Mouse (Mus musculus) adrenal gland, postnatal 10 days (tissue): ENCODE measurements around the gene Zdhhc1. TPM values are rescaled to one million over a fixed set of nuclear protein-coding genes. Genes with fewer than 3 reads are reported as not detected.
A peak's percentile ranks its signal among the peaks of the same experiment; 100 is the strongest.

Experiments
- DNase-seq: peaks from one replicate; pipeline ENCODE4 v3.0.0; 2021; ENCODE audit warnings: mixed read lengths
- long read RNA-seq, 2 experiments: library from polyadenylated mRNA; stranded (forward); transcript quantifications; one replicate each; pipeline ENCODE4 v2.0.0; 2021
- total RNA-seq, 2 experiments: library from RNA; stranded (reverse); gene quantifications; 2 replicates each; pipeline ENCODE4 v1.2.3; 2021

Gene Zdhhc1
- total RNA-seq, result 10 to 100 TPM; 15.1 to 18.4 TPM
- long read RNA-seq, experiment 1, partial matches to known transcripts, result 7 of 21 reads
- long read RNA-seq, experiment 1, other reads (novel, unspliced or antisense), result 12 of 21 reads
- long read RNA-seq, experiment 2, transcript Zdhhc1-203 (14 exons, 2,056 nt), result major isoform, 7 of 25 reads
- long read RNA-seq, experiment 2, partial matches to known transcripts, result 6 of 25 reads
- long read RNA-seq, experiment 2, other reads (novel, unspliced or antisense), result 12 of 25 reads

DNA sequence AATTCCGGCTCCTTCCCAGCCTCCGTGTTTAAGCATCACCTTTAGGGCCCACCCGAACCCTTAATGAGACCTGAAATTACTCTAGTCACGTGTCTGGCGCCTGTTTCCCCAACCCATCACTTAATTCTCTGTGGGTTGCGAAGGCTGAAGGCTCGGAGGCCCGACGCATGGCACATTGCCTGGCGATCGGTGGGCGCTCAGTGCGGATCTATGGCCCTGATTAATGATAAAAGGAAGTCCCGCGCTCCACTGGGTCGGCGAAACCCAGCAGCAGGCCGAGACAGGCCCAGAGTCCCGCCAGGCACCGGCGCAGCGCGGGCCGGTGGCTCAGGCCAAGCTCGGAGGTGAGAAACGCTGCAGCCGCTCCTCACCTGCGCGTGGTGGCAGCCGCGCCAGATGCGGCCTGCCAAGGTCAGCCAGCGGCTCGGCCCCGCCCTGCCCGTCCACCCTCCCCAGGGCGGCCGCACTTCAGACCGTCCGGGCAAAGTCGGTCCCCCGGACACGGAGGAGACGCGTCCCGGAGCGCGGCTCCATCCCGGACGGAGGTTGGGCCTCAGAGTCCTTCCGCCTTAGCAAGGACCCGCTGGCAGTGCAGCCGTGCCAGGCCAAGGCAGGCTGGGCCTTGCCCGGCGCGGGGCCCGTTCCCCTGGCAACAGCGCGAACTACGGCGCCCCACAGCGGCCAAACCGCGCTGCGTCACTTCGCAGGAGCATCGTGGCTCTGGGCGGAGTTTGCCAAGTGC, at the start of gene Zdhhc1:
TSS of gene Zdhhc1 (minus strand) at position 464 of the 742 bp plus-strand sequence.
- peak; percentile 96 for DNase-seq

DNA sequence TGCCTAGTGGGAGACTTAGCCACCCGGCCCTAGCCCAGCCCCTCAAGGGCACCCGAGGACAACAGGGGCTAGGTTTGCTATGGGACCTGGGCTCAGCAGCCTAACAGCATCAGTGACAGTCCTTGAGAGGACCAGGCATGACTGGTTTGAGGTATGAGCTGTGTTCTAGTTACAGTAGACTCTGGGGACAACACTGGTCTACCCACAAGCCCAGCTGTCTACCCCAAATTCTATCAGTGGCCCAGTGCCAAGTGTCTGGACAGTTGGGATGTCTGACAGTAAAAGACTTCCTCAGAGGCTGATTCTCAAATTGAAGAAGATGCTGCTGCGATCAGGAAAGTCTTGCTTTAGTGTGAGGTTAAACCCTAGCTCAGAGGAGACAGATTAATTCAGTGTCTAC, 48.5 kb upstream of the Zdhhc1 start:
- no peak for DNase-seq

DNA sequence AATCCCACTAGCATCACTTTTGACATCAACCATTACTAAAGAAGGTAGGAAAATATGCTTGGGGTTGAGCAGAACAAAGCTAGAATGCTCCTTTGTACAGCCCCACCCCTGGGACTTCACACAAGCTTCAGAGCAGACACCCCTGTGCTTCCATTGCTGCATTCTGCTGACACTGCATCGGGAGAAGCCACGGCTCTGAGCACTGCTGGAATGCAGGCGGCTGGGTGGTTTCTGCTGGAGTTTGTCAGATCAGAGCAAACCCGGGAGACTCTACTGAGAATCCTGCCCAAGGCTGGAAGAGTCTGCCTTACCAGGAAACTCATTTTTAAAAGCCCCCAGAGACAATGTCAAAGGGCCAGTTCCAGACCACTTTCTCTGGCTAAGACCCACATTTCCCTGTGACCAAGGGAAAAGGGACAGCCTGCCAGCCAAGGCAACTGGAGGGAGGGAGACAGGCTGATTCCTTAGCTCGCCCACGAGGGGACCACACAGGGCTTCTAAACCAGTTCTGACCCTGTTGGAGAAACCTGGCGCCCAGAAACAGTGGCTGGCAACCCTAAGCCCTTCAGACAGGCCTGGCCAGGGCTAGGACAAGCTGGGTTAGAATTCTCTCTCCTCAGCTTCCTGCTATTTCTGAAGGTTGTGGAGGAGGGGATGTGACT, 48.0 kb upstream of the Zdhhc1 start:
- DNase-seq, result no peak

DNA sequence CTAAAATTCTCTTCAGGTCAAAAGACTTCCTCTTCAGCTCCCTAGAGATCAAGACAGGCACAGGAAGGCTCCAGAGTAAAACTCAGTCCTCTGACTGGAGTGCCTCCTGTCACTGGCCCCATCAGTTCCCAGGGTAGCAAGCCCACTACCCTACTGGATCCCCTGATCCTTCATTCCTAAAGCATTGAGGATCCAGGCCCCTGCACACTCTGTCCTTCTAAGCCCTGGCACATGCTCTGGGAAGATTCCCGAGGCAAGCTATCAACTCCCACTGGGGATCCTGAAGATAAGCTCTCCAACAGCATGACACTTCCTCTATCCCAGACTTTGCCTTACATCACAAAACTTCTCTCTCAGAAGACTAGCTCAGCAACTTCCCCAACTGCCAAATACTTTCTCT, 47.0 kb upstream of the Zdhhc1 start:
- no peak for DNase-seq

DNA sequence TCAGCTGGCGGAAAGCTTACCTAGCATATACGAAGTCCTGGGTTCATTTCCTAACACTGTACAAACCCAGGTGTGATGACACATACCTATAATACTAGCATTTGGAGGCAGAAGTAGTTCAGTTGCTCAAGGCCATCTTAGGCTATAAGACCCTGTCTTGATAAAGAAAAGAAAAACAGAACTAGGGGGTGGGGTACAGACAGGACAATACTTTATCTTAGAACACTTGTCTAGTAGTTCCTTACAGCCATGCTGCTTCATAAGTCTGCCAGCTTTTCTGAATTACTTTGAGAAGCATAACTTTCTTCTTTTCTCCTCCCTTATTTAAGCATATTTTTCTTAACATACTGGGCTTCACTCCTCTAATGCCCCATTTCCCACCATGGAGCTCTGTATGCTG, 46.1 kb upstream of the Zdhhc1 start:
- no peak for DNase-seq

DNA sequence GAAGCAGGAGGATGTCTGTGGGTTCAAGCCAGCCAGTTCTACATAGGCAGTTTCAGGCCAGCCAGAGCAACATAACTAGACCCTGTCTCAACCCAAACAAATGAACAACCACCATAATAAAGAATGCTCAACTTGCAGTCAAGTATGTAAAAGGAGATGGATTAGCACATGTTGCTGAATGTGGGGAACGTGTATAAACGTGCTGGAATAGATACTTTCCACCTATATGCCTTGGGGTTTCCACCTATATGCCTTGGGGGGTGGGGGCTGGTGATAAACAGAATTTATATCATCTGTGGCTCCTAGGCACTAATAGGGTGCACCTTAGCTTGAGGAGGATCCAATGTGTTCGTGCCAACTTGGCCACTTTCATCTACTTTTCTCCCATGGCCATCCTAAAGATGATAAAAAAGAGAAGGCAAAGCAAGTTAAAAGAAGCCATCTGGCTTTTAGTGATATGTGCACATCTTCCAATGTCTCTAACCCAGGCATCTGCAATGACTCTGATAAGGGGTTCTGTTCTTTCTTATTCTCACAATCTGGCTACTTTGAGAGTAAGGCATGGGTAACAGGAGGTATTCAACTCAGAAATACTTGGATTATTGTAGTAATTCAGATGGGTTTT, 45.4 kb upstream of the Zdhhc1 start:
- no peak for DNase-seq

DNA sequence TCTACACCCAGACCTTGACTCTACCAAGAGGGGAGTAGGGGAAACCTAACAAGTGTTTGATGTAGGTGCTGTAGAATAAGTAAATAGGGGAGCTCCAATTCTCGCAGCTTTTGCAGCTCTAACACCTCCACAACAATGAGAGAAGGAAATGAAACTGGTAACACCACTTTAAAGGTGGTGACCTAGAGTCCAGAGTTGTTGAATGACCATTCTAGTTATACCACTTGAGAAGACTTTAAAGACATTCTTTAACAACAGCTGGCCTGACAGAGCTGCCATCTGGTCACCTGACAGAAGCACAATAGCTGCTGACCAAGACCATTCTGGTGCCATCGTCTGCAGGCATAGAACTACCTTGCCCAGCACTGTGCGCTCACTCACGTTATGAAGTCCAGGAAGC, 42.2 kb upstream of the Zdhhc1 start:
- DNase-seq, result no peak

DNA sequence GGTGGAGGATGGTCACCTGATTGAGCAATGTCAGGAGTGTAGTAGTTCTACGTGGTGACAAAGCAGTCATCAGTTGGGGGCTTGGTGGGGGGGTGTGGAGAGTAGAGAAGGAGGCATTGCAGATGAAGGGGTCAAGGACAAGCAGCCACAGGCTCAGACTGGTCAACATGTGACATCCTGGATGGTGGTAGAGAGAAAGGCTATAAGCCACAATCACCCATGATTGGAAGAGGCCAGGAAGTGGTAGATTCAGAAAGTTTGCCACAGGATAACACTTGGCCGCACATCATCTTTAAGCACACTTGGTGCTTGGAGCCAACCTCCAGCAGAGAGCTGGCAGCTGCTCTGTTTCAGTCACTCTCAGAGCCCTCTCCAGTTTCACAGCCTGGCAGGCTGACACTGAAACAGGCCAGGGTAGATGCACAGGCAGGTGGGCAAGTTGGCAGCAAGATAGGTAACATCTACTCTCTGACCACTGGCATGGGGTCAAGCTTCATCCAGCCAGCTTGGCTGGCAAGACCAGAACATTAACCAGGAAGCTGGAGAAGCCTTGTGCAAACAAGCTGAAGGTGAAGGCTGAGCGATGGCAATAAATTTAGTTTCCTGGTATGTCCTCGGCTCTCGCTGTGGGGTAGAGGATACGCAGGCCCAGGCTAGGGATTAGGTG, 40.4 kb upstream of the Zdhhc1 start:
- DNase-seq, result no peak

DNA sequence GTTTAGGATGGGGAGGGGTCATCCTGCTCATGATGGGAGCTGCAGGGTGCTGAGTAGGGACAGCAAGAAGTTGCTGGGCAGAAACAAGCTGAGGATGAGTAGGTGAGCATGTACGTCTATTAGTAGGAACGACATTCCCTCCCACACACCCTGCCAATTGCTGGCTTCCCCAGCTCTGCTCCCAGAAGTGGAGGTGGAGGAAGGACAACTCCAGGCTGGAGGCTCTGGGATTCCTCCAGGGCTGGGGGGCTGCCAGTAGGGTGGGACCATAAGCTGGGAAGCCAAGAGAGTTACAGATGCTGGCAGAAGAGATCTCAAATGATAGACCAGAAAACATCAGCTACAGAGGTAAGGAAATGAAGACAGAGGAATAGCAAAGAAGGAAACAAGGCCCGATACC, 39.8 kb upstream of the Zdhhc1 start:
- DNase-seq, result no peak

DNA sequence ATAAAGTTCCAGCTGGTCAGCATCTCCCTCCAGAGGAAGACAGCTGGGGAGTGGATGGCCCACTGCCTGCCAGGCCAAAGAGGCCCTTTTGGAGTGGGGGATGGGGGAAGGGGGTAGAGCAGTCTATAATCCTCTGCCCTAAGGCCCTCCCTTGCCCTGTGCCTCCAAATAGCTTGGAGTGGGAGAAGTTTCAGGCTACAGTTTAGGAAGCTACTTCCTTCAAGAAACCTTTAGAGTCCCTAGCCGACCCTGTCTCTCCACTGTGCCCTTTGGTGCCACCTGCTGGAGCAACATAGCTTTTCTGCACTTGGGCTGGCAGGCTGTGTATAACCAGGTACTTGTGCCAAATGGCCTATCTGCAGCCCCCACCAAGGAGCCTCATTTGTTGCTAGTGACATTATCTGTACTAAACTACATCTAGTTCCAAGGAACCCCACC, 37.2 kb upstream of the Zdhhc1 start:
- peak; percentile 87 for DNase-seq

DNA sequence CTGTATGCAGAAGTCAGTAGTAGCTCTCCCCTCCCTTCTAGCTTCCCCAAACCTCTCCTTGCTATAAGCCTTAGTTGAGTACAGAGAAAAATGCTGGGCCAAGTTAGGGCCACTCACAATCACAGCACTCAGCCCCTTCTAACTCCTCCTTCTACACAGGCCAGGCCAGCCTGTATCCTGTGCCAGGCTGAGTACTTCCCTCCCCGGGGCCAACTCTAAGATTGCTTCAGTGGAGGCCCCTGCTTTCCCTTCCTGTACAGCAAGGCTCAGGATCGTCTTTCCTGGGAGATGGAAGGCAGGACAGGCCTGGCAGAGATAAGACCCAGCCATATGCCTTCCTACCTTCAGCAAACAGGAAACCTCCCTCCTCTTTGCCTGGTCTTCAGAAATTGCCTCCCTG, 36.7 kb upstream of the Zdhhc1 start:
- DNase-seq, result no peak

DNA sequence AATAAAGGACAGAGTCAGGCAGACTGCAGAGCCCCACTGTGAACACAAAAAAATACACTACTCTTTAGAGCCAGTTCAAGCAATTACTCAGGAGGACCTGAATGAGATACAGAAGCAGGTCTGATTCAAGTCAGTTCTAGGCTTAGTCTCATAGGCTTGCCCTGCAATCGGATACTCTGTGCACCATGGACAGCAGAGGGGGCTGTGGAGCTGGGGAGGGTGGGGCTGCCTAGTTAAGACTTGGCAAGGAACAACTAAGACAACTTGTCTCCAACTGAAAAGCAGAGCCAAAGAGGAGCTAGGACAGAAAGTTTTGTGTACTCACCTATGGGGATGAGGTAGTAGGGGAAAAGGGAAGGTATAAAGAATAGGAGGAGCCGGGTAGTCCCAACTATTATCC, 35.1 kb upstream of the Zdhhc1 start:
- DNase-seq, result peak; percentile 87

DNA sequence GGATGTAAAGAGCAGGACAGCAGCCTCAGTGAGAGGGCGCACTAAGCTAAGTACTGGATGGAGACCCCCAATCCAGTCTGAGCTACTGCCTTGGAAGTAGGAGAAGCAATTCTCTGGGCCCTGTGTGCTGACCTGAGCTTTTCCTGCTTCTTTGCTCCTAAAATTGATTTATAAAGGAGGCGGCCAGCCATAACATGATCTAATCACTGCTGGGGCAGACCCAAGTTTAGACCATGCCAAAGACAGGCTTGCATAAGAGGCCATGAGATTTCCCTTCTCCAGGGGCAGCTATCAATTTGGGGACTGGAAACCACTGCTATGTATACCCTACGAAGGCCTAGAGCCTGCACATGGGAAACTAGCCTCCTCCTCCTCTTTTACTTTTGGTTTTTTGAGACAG, 32.6 kb upstream of the Zdhhc1 start:
- peak; percentile 52 for DNase-seq

DNA sequence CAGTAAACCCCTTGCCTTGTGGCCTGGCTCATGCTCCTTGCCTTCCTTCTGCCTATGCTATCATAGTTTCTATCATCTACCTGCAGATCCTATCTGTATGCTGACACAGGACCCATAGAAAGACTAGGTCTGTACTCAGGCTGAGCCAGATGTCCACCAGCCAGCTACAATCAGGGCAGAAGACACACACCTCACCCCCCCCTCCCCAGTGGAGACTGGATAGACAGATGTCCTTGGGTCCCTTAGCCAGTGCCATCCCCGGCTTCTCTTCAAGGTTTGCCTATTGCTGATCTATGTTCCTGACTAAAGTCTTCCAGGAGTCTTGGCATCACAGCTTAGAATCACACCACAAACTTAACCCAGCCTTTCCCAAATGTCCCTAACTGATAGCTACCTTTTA, 31.5 kb upstream of the Zdhhc1 start:
- DNase-seq, result no peak

DNA sequence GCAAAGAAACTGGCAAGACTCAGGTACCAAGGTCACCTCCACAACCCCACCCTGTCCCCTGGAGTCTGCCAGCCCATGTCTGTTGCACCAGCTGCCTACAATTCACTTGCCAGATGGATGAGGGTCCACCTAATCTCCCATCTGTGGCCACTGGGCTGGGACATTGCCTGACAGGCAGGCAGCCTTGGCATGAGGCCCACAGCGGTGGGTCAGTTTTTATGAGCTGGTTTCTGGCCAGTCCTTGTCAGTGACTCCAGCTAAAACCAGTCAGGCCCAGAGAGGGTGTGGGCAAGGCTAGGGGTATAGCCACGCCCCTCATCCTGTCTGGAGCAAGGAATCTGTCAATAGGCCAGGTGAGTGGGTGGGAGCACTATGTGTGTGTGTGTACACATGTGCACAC, 30.4 kb upstream of the Zdhhc1 start:
- peak; percentile 60 for DNase-seq

DNA sequence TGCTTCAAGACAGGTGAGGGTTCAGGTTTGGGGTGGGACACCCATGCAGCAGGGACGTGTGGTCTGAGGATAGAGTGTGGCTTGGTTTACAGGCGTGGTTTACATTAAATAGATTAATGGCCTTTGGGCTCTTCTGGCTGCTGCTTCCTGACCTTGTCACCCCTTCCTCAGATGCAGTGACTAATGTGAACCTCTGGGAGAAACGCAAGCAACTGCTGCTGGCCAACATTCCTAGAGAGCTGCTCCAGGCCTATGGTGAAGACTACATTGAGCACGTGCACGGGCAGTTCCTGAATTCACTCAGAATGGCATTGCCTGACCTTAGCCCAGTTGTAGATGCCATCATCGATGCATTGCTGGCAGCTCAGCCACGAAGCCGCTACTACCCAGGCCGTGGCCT, 26.2 kb upstream of the Zdhhc1 start:
- no peak for DNase-seq

DNA sequence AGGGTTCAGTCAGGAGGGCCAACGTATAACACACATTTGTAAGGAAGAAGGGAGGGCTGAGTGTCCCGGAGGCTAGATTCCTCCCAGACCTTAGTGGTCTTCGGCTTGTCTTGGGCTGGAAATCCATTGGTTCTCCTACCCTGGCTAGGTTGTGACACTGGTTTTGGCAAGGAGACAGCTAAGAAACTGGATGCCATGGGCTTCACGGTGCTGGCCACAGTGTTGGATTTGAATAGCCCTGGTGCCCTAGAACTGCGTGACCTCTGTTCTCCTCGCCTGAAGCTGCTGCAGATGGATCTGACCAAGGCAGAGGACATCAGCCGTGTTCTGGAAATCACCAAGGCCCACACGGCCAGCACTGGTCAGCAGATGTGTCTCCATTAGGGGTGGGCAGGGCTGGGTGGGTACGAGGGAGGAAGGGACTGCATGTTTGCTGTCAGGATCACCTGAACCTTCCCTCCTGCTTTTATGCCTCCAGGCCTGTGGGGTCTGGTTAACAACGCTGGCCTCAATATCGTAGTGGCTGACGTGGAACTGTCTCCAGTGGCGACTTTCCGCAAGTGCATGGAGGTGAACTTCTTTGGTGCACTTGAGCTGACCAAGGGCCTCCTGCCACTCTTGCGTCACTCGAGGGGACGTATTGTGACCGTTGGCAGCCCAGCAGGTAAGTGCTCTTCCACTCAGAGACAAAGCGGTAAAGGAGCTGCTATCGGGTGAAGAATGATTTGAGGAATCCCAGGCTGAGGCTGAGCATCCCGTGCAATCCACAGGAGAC, 25.5 kb upstream of the Zdhhc1 start:
- no peak for DNase-seq

DNA sequence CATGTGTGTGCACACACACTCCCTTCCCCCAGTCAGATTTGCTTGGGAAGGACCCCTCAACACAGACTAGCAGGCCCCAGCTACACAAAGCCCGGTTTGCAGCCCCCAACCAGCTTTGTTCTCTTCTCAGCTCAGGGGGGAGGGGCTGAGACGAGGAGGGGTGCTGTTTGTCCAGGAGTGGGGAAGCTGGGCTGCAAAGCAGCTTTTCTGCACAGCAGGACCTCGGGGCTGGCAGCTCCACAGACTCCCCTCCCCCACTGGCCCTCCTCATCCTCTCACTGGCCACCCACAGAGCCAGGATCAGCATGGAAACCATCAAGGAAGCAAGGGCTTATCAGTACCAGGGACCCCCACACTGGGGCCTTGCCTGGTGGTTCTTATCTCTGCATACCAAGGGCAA, 24.4 kb upstream of the Zdhhc1 start:
- no peak for DNase-seq

DNA sequence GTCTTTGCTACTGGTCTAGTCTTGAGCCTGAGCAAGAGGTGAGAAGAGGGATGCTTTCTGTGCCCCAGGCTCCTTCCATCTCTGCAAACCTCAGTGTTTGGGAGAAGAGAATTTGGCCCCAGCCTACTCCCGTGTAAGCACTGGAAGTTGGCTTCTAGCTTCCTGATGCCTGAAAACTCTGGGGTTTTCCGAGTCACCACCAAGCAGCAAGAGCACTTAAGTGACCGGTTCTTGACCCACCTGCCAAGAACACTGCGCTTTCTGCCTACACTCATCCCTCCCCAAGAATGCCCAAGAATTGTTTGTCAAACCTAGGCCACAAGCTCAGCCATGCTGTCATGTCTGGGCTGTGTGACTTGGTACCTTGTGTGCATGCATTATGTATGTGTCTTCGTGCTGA, 23.8 kb upstream of the Zdhhc1 start:
- no peak for DNase-seq

DNA sequence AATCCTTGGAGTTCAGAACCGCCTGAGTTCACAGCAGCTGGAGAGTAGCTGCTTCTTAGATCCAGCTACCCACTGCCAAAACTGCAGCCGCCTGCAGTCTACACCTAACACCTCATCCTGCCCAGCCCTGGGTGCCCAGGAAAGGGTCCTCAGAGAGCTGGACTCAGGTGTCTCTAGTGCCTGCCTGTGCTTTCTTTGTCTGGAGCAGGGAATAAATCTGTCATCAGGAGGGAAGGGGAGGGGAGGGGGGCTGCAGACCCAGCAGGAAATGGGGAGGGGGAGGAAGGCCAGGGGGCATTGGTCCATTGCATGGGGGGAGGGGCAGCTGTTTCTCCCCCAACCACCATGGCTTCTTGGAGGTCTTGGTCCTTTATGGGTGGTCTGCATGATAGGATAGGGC, 22.9 kb upstream of the Zdhhc1 start:
- DNase-seq, result no peak

DNA sequence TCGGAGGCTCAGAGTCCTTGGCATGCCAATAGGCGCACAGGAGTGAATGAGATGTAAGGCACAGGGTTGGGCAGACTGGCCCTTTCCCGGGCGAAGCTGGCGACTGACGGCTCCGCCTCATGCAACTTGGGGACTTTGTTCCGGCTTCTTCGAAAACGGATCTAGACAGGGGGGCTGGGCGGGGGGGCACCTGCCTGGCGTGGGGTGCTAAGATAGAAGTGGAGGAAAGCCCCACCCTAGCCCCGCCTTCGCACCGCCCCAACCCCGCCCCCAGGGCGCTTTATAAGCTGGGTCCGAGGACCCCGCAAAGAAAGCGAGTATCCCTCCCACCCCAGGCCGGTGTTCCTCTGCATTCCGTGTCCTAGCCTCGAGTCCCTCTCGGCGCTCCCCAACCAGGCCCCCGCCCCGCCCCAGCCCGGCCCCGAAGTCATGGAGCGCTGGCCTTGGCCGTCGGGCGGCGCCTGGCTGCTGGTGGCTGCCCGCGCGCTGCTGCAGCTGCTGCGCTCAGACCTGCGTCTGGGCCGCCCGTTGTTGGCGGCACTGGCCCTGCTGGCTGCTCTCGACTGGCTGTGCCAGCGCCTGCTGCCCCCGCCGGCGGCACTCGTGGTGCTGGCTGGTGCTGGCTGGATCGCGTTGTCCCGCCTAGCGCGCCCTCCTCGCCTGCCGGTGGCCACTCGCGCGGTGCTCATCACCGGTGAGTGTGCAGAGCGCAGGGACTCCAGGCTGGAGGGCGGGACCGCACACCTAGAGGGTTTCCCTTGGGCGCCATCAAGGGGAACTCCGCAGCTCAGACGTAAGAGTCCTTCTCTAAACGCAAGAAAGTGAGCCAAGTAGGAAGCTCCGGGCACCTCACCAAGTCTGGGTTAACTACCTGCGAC, 22.0 kb upstream of the Zdhhc1 start, which contains the start of gene Hsd11b2:
TSS of gene Hsd11b2 (plus strand) at position 320 of the 878 bp plus-strand sequence.
- DNase-seq, result peak; percentile 60
